Mouse (Mus musculus) kidney, adult 11 months (tissue): ENCODE data around the gene Plcb3.

Source experiments
- DNase-seq: peaks from one replicate; pipeline ENCODE4 v3.0.0; 2022

Gene Plcb3

DNA sequence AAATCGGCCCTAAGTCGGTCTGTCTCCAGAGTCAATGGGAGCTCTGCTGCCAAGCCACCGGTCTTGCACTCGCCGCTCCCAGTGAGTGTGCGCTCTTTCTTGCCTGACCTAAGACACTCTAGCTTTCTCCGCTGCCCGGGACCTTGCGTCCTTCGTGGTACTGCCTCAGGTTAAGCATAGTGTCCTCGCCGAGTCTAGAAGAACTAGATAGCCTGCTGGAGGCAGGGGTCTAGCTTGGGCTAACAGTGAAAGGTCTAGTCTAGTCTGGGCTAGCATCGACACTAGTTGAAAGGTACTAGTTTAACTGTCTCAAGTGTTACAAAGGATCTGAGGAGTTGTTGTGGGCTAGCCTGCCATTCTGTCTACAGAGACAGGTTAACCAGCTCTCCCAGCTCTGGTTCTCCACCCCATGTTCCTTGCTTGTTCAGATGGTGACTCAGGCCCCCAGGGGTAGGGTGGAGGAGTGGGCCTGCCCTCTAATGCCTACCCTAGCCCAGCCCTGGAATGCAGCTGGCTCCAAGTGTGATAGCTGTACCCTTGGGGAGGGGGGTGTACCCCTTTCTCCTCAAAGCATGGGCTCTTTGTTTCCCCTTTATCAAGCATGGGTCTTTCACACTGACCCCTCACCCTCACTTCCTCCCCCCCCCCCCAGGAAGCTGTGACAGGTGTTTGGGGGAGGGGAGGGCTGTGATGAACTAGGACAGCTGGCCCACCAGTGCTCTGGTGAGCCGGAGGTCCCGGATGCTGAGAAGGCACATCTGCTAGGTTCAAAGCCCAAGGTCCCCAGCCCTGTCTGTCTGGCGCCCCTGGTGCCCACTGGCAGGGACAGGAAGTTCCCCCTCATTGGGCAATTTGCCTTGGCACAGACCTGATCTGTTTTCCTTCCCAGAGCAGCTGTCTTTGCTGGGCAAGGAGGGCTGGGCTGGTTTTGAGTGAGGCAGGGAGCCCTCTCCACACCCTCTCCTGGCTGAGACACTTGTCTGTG lies at the start of gene Plcb3:
TSS of gene Plcb3 (minus strand) at position 934 of the 985 bp plus-strand sequence.
- DNase-seq: peak; percentile 61

DNA sequence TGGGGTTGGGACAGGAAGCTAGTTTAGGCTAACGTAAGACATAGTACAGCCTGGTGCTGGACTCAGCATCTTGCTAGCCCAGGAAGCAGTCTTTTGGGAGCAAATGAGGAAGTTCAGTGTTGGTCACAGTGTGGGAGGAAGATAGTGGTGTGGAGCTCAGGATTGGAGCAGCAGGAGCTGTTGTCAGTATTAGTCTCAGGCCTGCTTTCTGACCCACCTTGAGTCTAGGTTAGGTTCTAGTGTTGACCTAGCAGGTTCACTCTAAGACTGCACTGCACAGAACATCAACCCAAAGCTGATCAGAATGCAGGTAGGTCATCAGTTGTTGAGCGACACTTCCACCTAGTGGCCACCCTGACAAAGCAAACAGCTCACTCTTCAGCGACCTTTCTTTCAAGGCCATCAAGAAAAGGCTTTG lies 44.0 kb upstream of the Plcb3 start:
- peak; percentile 55 for DNase-seq

DNA sequence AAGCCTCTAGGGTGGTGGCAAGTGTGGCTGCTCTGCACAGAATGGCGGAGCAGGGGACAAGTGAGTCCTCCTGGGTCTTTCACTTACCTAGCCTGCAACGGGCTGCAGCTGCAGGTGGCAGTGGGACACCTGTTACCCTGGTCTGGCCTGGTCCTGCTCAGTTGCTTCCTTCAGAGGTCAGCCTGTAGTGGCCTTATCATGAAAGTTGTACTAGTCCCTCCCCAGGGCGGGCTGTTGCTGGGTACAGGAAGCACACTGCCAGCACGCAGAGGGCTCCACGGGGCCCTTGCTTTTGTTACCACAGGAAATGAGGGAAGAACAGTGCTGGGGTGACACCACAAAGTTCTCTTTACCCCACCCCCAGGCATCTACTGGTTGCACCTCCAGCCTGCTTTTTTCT lies 42.9 kb upstream of the Plcb3 start, which contains the start of gene Fermt3:
TSS of gene Fermt3 (minus strand) at position 279 of the 400 bp plus-strand sequence.
- no peak for DNase-seq

DNA sequence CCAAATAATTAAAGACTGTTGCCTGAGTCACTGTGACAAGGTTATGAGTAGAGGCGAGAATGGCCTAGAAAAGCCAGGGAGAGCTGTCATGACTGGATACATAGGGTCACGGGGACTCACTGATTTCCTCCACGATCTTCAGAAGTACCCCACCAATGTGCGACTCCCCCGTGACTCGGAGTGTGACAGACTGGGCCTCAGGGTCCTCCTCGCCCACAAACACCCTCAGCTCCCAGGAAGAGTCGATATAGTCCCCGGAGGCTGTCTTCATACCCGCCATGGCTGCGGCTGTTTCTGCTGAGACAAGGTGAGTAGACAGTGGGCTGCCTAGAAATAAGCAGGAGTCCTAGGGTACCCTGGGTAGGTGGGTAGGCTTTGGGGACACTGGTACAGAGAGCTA lies 42.3 kb upstream of the Plcb3 start:
- no peak for DNase-seq

DNA sequence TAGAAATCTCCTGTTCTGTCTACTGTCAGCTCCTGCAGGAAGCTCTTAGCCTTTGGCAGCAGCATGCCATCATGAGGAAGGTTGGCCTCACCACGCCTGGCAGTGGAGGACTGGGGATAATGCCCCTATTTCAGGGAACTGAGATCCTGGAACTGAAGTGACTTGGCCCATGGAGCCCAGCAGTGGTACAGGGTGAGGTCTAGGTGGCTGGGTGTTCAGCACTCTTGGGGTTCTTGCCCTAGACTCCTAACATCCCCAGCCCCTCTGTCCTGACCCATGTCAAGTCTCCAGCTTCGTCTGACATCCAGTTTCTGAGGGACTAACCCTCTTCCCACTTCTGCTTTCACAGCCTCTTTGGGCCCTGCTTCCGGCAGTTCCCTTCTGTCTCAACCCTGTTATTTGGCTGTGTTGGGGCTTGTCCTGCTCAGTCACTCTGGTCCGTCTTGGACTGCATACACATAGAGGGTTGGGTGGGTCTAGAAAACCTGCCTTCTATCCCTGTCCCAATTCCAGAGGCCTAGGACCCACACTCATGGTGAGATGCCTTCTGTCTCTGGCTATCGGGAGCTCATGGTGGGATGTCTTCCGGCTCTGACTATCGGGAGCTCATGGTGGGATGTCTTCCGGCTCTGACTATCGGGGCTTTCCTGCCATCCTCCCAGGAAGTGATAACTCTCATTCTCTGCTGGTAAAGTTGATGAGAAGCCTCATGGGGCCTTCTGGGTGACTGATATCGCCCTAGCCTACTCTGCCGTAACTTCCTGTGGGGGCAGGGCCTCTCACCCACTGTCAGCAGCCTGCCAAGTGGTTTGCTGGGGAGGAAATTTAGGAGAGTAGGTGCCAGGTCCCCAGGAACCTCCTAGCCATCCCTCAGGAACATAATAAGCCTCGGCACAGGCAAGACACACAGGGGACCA lies 41.5 kb upstream of the Plcb3 start:
- DNase-seq: no peak

DNA sequence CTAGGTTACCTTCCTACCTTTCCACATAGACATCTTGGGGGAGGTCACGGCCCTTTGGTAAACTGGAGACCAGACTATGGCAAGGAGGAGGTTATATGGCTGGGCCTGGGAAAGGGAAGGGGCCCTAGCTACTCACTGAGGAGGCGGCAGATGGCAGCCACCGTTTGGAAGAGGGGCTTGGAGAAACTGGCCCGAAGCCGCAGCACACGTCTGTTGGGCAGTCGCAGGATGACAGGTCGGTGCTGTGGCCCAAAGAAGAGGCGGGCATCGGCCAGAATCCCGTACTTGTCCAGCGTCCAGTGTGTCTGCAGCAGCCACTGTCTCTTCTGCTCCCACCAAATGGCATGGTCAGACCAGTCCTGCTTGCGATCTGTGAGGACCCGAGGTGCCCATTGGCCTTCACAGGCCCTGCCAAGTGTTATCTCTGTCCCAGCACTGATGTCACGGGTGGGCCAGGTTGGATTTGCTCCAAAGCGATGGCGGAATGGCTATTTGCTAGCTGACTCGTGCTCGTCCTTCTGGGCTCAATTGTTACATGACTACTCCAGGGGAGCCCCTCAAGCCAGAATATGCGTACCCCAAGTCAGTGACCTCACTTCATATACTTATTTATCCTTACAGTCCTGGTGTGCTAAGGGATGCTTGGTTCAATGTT lies 38.3 kb upstream of the Plcb3 start:
- DNase-seq: no peak

DNA sequence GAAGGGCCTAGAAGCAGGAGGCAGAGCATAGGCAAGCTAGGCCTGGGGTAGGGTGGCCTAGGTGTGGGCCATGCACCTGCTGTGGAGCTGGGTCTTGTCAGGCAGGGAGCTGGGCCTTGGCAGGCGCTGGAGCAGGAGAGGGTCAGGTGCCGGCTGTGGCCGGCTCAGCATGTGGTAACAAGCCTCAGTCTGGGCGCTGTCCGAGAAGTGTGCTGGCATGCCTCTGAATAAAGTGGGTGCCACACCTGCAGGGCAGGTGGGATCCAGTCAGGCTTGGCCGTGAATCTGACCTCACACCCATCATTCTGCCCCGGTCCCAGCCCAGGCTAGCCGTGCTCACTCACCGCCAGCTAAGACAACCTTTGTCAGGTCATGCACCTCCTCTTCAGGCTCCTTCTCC lies 37.7 kb upstream of the Plcb3 start:
- DNase-seq: no peak

DNA sequence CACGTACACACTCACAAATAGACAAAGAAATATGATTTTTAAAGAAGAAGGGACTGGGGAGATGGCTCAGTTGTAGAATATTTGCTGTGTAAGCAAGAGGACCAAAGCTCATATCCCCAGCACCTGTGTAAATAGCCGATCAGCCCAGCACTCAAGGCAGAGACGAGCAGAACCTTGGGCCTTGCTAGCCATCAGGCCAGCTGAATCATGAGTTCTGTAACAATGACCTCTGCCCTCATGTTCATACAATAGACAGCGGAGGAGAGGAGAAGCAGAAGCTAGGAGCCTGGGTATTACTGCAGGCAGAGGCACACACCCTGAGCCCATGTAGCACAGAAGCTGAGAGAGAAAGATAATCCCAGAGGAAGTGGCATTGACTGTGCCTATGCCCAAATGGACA lies 36.2 kb upstream of the Plcb3 start:
- no peak for DNase-seq

DNA sequence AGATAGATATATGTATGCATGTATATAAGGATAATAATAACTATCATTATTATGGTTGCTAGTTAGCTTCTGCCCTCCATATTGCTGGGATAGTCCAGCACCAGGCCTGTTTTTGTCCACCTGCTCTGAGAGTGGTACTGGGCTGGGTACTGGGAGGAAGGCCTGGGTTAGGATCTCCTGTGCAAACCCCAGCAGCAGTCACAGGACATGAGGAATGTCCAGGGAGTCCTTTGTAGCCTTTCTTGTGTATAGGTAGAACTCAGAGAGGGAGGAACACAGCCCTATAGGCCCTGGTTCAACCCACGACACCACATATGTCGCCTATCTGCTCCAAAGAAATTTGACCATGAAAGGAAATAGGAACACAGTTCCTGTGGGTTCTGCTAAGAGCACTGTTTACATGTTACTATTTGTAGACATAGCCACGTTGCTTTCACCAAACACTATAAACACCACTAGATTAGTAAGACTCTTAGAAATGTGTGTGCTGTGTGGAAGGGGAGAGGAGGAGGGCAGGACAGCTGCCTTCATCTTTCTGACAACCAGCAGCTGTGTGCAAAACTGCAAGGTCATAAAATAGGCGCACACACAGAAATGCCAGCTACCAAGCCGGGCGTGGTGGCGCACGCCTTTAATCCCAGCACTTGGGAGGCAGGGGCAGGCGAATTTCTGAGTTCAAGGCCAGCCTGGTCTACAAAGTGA lies 30.8 kb upstream of the Plcb3 start:
- no peak for DNase-seq

DNA sequence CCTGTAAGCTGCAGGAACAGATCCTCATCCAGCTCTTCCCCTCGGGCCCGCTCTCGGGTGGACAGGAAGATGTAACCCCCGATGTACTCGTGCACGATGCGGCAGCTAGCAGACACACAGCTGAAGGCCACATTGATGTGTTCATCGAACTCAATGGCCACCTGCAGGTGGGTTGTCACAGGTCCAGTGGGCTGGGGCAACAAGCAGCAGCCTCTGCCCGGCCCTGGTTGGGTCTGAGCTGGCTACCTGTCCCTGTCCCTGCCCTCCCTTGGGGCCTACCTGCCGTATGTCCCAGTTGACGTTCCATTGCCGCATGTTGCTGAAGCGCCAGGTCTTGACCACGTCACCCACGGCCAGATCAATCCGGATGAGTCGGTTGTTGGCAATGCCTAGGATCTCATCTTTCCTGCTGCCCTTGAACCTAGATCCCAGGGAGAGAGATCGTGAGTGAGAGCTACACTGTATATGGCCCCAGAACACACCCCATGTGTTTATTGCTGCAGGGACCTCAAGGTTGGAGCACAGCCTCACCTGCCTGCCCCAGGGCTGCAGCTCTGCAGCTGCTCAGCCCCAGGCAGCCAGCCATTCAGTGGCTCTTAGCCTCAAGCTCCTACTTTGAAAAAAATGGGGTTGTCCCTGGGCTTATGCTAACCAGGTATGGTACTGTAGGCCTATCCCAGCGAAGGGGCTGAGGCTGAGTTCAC lies 23.2 kb upstream of the Plcb3 start:
- no peak for DNase-seq

DNA sequence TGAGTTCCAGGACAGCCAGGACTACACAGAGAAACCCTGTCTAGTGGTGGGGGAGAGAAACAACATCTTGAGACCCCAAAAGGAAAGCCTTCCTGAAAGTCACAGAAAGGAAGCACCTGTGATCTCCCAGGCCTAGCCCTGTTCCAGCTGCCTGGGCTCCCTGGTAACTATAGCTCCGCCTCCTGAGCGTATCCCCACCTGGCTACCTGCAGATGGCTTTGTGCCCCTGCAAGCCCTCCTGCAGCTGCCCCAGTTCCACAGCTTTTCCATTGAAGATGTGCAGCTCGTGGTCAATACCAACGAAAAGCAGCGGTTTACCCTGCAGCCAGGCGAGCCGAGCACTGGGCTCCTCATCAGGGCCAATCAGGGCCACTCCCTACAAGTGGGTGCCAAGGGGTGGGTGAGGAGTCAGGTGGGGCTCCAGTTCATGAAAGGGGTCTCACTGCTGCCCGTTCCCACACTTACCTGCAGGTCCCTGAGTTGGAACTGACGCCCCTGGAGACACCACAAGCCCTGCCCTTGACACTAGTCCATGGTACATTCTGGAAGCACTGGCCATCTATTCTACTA lies 21.5 kb upstream of the Plcb3 start:
- DNase-seq: no peak

DNA sequence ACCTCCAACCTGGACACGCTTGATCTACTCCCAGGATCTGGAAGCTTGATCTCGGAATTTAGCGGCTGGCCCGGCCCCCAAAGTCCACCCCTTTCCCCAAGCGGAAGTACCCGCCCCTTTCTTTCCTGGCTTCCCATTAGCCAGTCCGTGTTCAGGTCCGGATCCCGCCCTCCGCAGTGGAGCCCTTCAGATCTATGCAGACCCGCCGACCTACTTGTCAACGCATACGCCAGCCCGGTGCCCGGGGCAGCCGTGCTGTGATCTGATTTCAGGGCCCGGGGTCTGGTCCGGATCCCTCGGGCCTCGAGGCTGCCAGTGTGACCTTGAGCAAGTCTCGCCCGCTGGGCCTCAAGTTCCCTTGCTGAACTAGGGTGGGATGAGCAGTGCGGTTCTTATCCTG lies 19.7 kb upstream of the Plcb3 start, which contains the start of the genes Nudt22 and Trpt1:
TSS of gene Nudt22 (minus strand) at position 112 of the 400 bp plus-strand sequence.
TSS of gene Trpt1 (plus strand) at position 126 of the 400 bp plus-strand sequence.
- DNase-seq: peak; percentile 95

DNA sequence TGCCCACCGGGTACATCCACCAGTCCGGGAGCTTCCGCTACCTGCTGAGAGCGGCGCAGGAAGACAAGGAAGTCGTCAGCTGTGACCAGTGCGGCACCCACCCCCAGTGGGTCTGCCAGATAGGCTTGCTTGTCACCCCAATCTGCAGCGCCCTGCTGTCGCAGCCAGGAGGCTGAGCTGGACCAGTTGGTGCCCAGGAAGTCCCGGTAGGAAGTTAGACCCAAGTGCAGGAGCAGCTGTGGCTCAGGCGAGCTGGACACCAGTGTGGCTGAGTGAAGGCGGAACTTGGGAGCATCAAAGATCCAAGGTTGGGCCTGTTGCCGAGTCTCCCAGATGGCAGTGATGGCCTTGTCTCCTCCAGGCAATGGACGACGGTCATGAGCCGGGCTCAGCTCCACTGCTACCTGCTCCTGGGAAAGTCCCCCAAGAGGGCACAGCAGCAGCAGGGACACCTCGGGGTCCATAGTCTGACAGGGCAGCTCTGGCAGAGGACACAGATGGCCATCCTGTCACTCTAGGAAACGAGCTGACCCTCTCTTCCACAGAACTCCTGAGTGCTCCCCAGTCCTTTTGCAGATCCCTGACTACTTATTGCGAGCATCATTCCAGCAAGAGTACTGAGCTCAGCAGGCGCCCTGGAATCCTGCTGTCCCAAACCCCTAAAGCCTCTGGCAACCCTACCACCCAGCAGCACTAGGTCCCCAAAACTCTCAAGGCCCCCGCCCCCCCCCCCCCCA lies 19.2 kb upstream of the Plcb3 start:
- DNase-seq: no peak

DNA sequence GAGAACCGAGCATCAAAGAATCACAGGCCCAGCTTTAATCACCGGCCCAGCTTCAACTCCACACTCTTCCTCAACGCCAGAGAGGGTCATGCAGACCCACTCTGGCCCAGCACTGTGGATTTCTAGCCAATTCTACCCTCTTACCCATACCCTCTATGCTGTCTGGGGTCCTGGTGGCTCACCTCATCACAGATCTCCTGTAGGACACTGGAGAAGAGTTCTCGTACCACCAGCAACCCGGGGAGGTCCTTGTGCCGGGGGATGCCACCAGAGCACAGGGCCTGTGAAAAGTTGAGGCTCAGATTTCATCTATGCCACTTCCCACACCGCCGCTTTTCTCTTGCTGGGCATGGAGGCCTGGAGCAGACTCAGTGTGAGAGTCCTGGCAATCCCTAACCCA lies 18.2 kb upstream of the Plcb3 start:
- no peak for DNase-seq

DNA sequence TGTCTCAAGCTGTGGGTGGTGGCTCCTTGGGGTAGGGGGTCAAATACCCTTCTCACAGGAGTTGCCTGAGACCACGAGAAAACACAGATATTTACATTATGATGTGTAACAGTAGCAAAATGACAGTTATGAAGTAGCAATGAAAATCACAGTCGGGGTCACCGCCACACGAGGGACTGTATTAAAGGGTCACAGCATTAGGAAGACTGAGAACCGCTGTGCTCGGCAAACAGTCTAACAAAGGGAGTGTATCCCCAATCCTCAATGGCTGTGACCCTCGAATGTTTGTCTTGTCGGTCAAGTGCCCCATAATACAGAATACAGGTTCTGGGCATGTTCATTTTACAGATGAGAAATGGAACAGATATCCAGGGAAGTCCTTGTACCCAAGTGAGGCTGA lies 17.7 kb upstream of the Plcb3 start:
- DNase-seq: no peak

DNA sequence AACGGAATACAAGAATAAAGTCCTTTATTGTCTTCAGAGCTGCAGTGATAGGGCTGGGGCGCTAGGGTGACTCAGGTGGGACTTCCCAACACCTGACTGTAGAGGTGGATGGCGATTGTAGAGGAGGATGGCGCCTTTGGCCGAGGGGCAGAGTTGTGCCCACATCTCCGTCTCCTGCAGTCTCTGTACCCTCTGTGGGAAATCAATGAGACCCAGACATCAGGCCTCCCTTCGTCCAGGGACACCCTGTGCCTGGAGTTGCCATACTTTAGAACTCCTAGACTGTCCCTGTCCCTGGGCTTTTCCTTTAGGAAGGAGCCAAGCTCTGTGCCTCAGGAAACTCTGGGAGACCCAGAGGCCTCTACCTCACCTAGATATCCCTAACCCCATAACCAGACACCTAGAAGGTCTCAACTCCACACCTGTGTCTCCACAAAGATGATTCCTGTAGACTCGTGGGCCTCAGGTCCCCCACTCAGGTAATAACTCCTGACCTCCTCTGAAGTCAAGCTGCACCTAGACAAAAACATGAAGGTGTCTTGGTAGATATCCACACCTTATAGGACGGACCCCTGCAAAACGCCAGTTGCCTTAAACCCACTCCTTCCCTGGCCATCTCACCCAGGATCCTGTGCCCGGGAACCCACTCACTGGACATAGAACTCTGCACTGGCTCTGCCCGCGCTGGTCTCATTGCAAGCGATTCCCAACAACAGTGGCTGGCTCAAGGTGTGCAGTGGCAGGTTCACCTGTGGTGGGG lies 16.9 kb upstream of the Plcb3 start:
- DNase-seq: no peak

DNA sequence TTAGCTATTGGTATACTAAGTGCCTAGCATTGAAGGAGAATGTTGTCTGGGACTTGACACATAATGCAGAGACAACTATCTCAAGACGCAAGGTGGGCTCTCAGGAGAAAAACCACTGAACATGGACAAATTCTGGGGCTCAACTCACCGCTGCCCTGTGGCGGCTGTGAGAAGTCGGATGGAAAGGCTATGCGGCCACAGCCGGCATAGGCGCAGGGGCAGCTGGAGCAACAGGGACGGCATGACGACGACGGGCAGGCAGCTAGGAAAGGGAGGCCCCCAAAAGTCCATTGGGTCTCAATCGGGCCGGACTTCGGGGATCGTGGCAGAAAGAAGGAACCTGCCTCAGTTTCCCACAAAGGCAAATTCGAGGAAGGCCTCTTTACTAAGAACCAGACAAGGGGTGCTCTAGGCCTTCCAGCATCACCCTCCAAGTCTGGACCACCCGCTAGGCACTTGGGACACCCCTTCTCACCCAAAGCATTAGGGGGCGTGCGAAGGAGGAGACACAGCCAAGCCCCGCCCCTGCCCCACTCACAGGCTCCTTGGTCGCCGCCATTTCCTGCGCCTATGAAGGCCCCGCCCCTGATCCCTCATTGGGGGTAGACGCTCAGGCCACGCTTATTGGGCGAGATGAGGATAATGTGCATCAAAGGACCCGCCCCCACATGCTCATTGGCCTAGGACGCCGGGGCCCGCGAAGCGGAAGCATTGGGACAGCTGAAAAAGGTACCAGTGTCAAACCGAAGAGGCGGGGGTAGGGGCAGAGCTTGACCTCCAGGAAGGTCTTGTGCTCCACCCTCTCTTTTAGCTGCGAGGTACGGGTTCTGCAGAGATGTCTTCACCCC lies 16.0 kb upstream of the Plcb3 start, which contains the start of gene Dnajc4:
TSS of gene Dnajc4 (minus strand) at position 562 of the 848 bp plus-strand sequence.
- peak; percentile 97 for DNase-seq

DNA sequence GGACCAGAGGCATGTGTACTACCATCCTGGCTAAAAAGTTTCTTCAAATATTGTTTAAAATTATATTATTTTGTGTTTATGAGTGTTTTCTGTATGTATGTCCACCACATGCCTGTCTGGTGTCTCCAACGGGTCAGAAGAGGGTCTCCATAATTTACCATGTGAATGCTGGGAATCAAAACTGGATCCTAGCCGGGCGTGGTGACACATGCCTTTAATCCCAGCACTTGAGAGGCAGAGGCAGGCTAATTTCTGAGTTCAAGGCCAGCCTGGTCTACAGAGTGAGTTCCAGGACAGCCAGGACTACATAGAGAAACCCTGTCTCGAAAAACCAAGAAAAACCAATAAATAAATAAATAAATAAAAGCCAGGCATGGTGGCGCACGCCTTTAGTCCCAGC lies 14.9 kb upstream of the Plcb3 start:
- peak; percentile 9 for DNase-seq
